Mouse (Mus musculus): ENCODE measurements around the gene Kcnq1.

- TF ChIP-seq GATA1 (IDR thresholded peaks at IDR 0.05; ENCODE audit: borderline replicate concordance, low read length) (no peak), FLI1 (IDR thresholded peaks at IDR 0.05; ENCODE audit: low read length) (no peak)
Measured at GRCm38 (mm10) chr7:143464811-143465560, 358.8 kb downstream of the Kcnq1 start.
